Mouse (Mus musculus): ENCODE data around the gene Piezo1.

GRCm38 (mm10) chr8:122432443-122433268 lies 118.5 kb downstream of the Piezo1 start, which contains the start of gene Cyba:
- TF ChIP-seq CTCF (IDR thresholded peaks at IDR 0.05; ENCODE audit: low read depth, low read length) (no peak), EP300 (IDR thresholded peaks at IDR 0.05; ENCODE audit: insufficient read depth, low read depth, low read length) (peak; percentile 76; the same call in 1 of the 2 replicates)
